Mouse (Mus musculus): ENCODE data around the gene Uvrag. TPM values are rescaled to one million over a fixed set of nuclear protein-coding genes. Genes with fewer than 3 reads are reported as not detected.

Gene Uvrag
- polyA plus RNA-seq, 1 experiment from 2014 or later, result 18.3 TPM

- H3K4me2 ChIP-seq (ENCODE audit: low read length), result no peak overlapping the region
- no peaks in the 10 kb centered on the region for H3K27me3 ChIP-seq (replicated peaks; ENCODE audit: control insufficient read depth, insufficient read depth, low read length)
- no peaks in the 10 kb centered on the region for H3K36me3 ChIP-seq (ENCODE audit: control insufficient read depth, insufficient read depth)
- H3K4me1 ChIP-seq (replicated peaks; ENCODE audit: control insufficient read depth, insufficient read depth, low read length), result 0 out of 2 replicates have a peak, but pooled peaks cover 2% of the 10 kb centered on the region
- no peak overlapping the region for H3K4me3 ChIP-seq (replicated peaks; ENCODE audit: low read length)
- no peak for ATAC-seq
- H3K9me3 ChIP-seq (ENCODE audit: control insufficient read depth, low read length), result no peaks in the 10 kb centered on the region
- no peak overlapping the region for H3K9ac ChIP-seq (replicated peaks; ENCODE audit: low read depth, low read length)
- H3K27ac ChIP-seq (ENCODE audit: low read length), result no peak overlapping the region
- WGBS, result 90% methylated on average over 7 of the region's 7 CpGs
Observed at GRCm38 (mm10) chr7:98997760-98998159, 143.2 kb downstream of the Uvrag start.

- Histone ChIP-seq H3K4me2 (ENCODE audit: low read length) (no peak overlapping the region), H3K4me3 (replicated peaks; ENCODE audit: low read length) (no peak overlapping the region)
- 95% methylated on average over 6 of the region's 6 CpGs for WGBS
Observed at GRCm38 (mm10) chr7:98996791-98997190, 144.2 kb downstream of the Uvrag start.

GRCm38 (mm10) chr7:98995126-98995727 is 145.7 kb downstream of the Uvrag start:
- ATAC-seq, result no peak
- H3K9ac ChIP-seq (replicated peaks; ENCODE audit: low read depth, low read length), result no peak overlapping the region
- 87% methylated on average over 5 of the region's 5 CpGs for WGBS
- H3K27me3 ChIP-seq (replicated peaks; ENCODE audit: control insufficient read depth, insufficient read depth, low read length), result no peaks in the 10 kb centered on the region
- H3K36me3 ChIP-seq (ENCODE audit: control insufficient read depth, insufficient read depth), result no peaks in the 10 kb centered on the region
- H3K4me1 ChIP-seq (replicated peaks; ENCODE audit: control insufficient read depth, insufficient read depth, low read length), result 0 out of 2 replicates have a peak, but pooled peaks cover 6% of the 10 kb centered on the region
- H3K4me3 ChIP-seq (replicated peaks; ENCODE audit: low read length), result no peak overlapping the region
- H3K4me2 ChIP-seq (ENCODE audit: low read length), result no peak overlapping the region
- H3K27ac ChIP-seq (ENCODE audit: low read length), result no peak overlapping the region
- H3K9me3 ChIP-seq (ENCODE audit: control insufficient read depth, low read length), result no peaks in the 10 kb centered on the region

More at GRCm38 (mm10) chr7:98996791-98997190, 144.2 kb downstream of the Uvrag start:
- H3K27ac ChIP-seq (ENCODE audit: low read length), result no peak overlapping the region
- H3K9me3 ChIP-seq (ENCODE audit: control insufficient read depth, low read length), result no peaks in the 10 kb centered on the region
- H3K9ac ChIP-seq (replicated peaks; ENCODE audit: low read depth, low read length), result no peak overlapping the region
- no peaks in the 10 kb centered on the region for H3K36me3 ChIP-seq (ENCODE audit: control insufficient read depth, insufficient read depth)
- no peak for ATAC-seq
- H3K27me3 ChIP-seq (replicated peaks; ENCODE audit: control insufficient read depth, insufficient read depth, low read length), result no peaks in the 10 kb centered on the region
- 0 out of 2 replicates have a peak, but pooled peaks cover 2% of the 10 kb centered on the region for H3K4me1 ChIP-seq (replicated peaks; ENCODE audit: control insufficient read depth, insufficient read depth, low read length)

- Histone ChIP-seq H3K27me3 (replicated peaks; ENCODE audit: control insufficient read depth, insufficient read depth, low read length) (no peaks in the 10 kb centered on the region), H3K4me1 (replicated peaks; ENCODE audit: control insufficient read depth, insufficient read depth, low read length) (0 out of 2 replicates have a peak, but pooled peaks cover 6% of the 10 kb centered on the region), H3K36me3 (ENCODE audit: control insufficient read depth, insufficient read depth) (no peaks in the 10 kb centered on the region), H3K4me3 (replicated peaks; ENCODE audit: low read length) (no peak overlapping the region), H3K4me2 (ENCODE audit: low read length) (no peak overlapping the region), H3K27ac (ENCODE audit: low read length) (no peak overlapping the region), H3K9ac (replicated peaks; ENCODE audit: low read depth, low read length) (no peak overlapping the region), H3K9me3 (ENCODE audit: control insufficient read depth, low read length) (no peaks in the 10 kb centered on the region)
- WGBS, result 81% methylated on average over 6 of the region's 6 CpGs
- ATAC-seq, result no peak
Observed at GRCm38 (mm10) chr7:98994137-98994536, 146.8 kb downstream of the Uvrag start.

GRCm38 (mm10) chr7:98993395-98993794 is 147.5 kb downstream of the Uvrag start:
- H3K9me3 ChIP-seq (ENCODE audit: control insufficient read depth, low read length), result no peaks in the 10 kb centered on the region
- 81% methylated on average over 4 of the region's 4 CpGs for WGBS
- no peaks in the 10 kb centered on the region for H3K27me3 ChIP-seq (replicated peaks; ENCODE audit: control insufficient read depth, insufficient read depth, low read length)
- H3K9ac ChIP-seq (replicated peaks; ENCODE audit: low read depth, low read length), result no peak overlapping the region
- H3K4me1 ChIP-seq (replicated peaks; ENCODE audit: control insufficient read depth, insufficient read depth, low read length), result 0 out of 2 replicates have a peak, but pooled peaks cover 6% of the 10 kb centered on the region
- ATAC-seq, result no peak
- H3K36me3 ChIP-seq (ENCODE audit: control insufficient read depth, insufficient read depth), result no peaks in the 10 kb centered on the region
- H3K4me2 ChIP-seq (ENCODE audit: low read length), result no peak overlapping the region
- no peak overlapping the region for H3K4me3 ChIP-seq (replicated peaks; ENCODE audit: low read length)
- H3K27ac ChIP-seq (ENCODE audit: low read length), result no peak overlapping the region

GRCm38 (mm10) chr7:98991204-98991761 is 149.7 kb downstream of the Uvrag start:
- Histone ChIP-seq H3K27ac (ENCODE audit: low read length) (no peak overlapping the region), H3K4me2 (ENCODE audit: low read length) (no peak overlapping the region), H3K4me1 (replicated peaks; ENCODE audit: control insufficient read depth, insufficient read depth, low read length) (0 out of 2 replicates have a peak, but pooled peaks cover 6% of the 10 kb centered on the region), H3K27me3 (replicated peaks; ENCODE audit: control insufficient read depth, insufficient read depth, low read length) (no peaks in the 10 kb centered on the region), H3K9ac (replicated peaks; ENCODE audit: low read depth, low read length) (no peak overlapping the region), H3K4me3 (replicated peaks; ENCODE audit: low read length) (no peak overlapping the region), H3K9me3 (ENCODE audit: control insufficient read depth, low read length) (no peaks in the 10 kb centered on the region), H3K36me3 (ENCODE audit: control insufficient read depth, insufficient read depth) (no peaks in the 10 kb centered on the region)
- no peak for ATAC-seq
- 98% methylated on average over 2 of the region's 2 CpGs for WGBS

- ATAC-seq, result no peak
- Histone ChIP-seq H3K36me3 (ENCODE audit: control insufficient read depth, insufficient read depth) (no peaks in the 10 kb centered on the region), H3K9me3 (ENCODE audit: control insufficient read depth, low read length) (no peaks in the 10 kb centered on the region), H3K4me1 (replicated peaks; ENCODE audit: control insufficient read depth, insufficient read depth, low read length) (0 out of 2 replicates have a peak, but pooled peaks cover 6% of the 10 kb centered on the region), H3K9ac (replicated peaks; ENCODE audit: low read depth, low read length) (no peak overlapping the region), H3K27ac (ENCODE audit: low read length) (no peak overlapping the region), H3K4me3 (replicated peaks; ENCODE audit: low read length) (no peak overlapping the region), H3K27me3 (replicated peaks; ENCODE audit: control insufficient read depth, insufficient read depth, low read length) (no peaks in the 10 kb centered on the region), H3K4me2 (ENCODE audit: low read length) (no peak overlapping the region)
- 73% methylated on average over 1 of the region's 1 CpGs for WGBS
Observed at GRCm38 (mm10) chr7:98990510-98990909, 150.4 kb downstream of the Uvrag start.

GRCm38 (mm10) chr7:98986962-98987441 is 153.9 kb downstream of the Uvrag start:
- no peak overlapping the region for H3K27ac ChIP-seq (ENCODE audit: low read length)
- no peak overlapping the region for H3K9ac ChIP-seq (replicated peaks; ENCODE audit: low read depth, low read length)
- ATAC-seq, result no peak
- no peak overlapping the region for H3K4me3 ChIP-seq (replicated peaks; ENCODE audit: low read length)
- no peaks in the 10 kb centered on the region for H3K27me3 ChIP-seq (replicated peaks; ENCODE audit: control insufficient read depth, insufficient read depth, low read length)
- no peak overlapping the region for H3K4me2 ChIP-seq (ENCODE audit: low read length)
- WGBS, result 95% methylated on average over 14 of the region's 14 CpGs
- no peaks in the 10 kb centered on the region for H3K36me3 ChIP-seq (ENCODE audit: control insufficient read depth, insufficient read depth)
- H3K4me1 ChIP-seq (replicated peaks; ENCODE audit: control insufficient read depth, insufficient read depth, low read length), result 0 out of 2 replicates have a peak, but pooled peaks cover 4% of the 10 kb centered on the region
- no peaks in the 10 kb centered on the region for H3K9me3 ChIP-seq (ENCODE audit: control insufficient read depth, low read length)

- 0 out of 2 replicates have a peak, but pooled peaks cover 4% of the 10 kb centered on the region for H3K4me1 ChIP-seq (replicated peaks; ENCODE audit: control insufficient read depth, insufficient read depth, low read length)
- H3K4me3 ChIP-seq (replicated peaks; ENCODE audit: low read length), result no peak overlapping the region
- no peaks in the 10 kb centered on the region for H3K27me3 ChIP-seq (replicated peaks; ENCODE audit: control insufficient read depth, insufficient read depth, low read length)
- no peak overlapping the region for H3K4me2 ChIP-seq (ENCODE audit: low read length)
- 80% methylated on average over 2 of the region's 2 CpGs for WGBS
- no peak overlapping the region for H3K9ac ChIP-seq (replicated peaks; ENCODE audit: low read depth, low read length)
- H3K27ac ChIP-seq (ENCODE audit: low read length), result no peak overlapping the region
- H3K36me3 ChIP-seq (ENCODE audit: control insufficient read depth, insufficient read depth), result no peaks in the 10 kb centered on the region
- ATAC-seq, result no peak
- H3K9me3 ChIP-seq (ENCODE audit: control insufficient read depth, low read length), result no peaks in the 10 kb centered on the region
Observed at GRCm38 (mm10) chr7:98985935-98986334, 155.0 kb downstream of the Uvrag start.

Measured in forebrain, embryonic 16.5 days (tissue).